Mouse (Mus musculus) lung, embryonic 15.5 days (tissue): ENCODE measurements around the gene Stox2. TPM values are rescaled to one million over a fixed set of nuclear protein-coding genes. Genes with fewer than 3 reads are reported as not detected.
"Not testable (repeated sequence)": the region's sequence is repeated elsewhere in the genome, so short reads cannot be mapped to it uniquely, and the experiment has no call there.

Experiments used
- ATAC-seq: fragments of 200-750 bp; cut with Nextera tagmentation; 2 replicates; pipeline ENCODE4 v1.8.0; 2017; ENCODE audit warnings: moderate number of reproducible peaks, borderline replicate concordance; ENCODE audit not compliant: low FRiP score, low TSS enrichment; ENCODE audit errors: extremely low read depth
- H3K27ac ChIP-seq: fragments of 300-500 bp; sonication (generic); 2 replicates; pipeline ENCODE4 v1.5.1; 2015; ENCODE audit warnings: moderate library complexity, mild to moderate bottlenecking, inconsistent platforms
- H3K27me3 ChIP-seq: fragments of 300-500 bp; sonication (generic); 2 replicates; pipeline ENCODE4 v1.6.1; 2015; ENCODE audit warnings: inconsistent platforms
- H3K36me3 ChIP-seq: fragments of 300-500 bp; sonication (generic); 2 replicates; pipeline ENCODE4 v1.6.1; 2015; ENCODE audit warnings: inconsistent platforms
- H3K4me1 ChIP-seq: fragments of 300-500 bp; sonication (generic); 2 replicates; pipeline ENCODE4 v1.6.1; 2015; ENCODE audit warnings: inconsistent platforms
- H3K4me2 ChIP-seq: fragments of 300-500 bp; sonication (generic); 2 replicates; pipeline ENCODE4 v1.6.1; 2015; ENCODE audit warnings: inconsistent platforms, mild to moderate bottlenecking, moderate library complexity
- H3K4me3 ChIP-seq: fragments of 300-500 bp; sonication (generic); 2 replicates; pipeline ENCODE4 v1.5.1; 2015; ENCODE audit warnings: mild to moderate bottlenecking, inconsistent platforms
- H3K9ac ChIP-seq: fragments of 300-500 bp; sonication (generic); 2 replicates; pipeline ENCODE4 v1.6.1; 2015; ENCODE audit warnings: inconsistent platforms
- H3K9me3 ChIP-seq: fragments of 300-500 bp; sonication (generic); 2 replicates; pipeline ENCODE4 v1.6.1; 2016; ENCODE audit warnings: inconsistent platforms
- WGBS: fragments of 180-500 bp; shearing (Covaris S2); methylation state at CpG from one replicate; pipeline ENCODE4 v1.1.7; 2015; 5-methylcytosine and 5-hydroxymethylcytosine counted together
- polyA plus RNA-seq: library from polyadenylated mRNA; unstranded; fragments of >200 nt; fragmentation: Nextera tagmentation; extraction: Ambion mirVana; gene quantifications from 2 replicates; pipeline ENCODE4 v1.2.1, GENCODE M21; 2015

The Stox2 gene
- polyA plus RNA-seq, 1 experiment from 2014 or later: 12.7 TPM

GRCm38 (mm10) chr8:47439271-47439670 is 6.9 kb downstream of the Stox2 start:
- no peak overlapping the region for H3K9ac ChIP-seq
- no peak overlapping the region for H3K4me3 ChIP-seq
- H3K9me3 ChIP-seq: no peaks in the 10 kb centered on the region
- WGBS: 46% methylated on average over 12 of the region's 12 CpGs
- H3K4me1 ChIP-seq: no peaks in the 10 kb centered on the region; the same call in 1 of the 2 replicates
- H3K27me3 ChIP-seq: no peaks in the 10 kb centered on the region
- no peak for ATAC-seq
- H3K4me2 ChIP-seq: no peak overlapping the region
- H3K27ac ChIP-seq: no peak overlapping the region
- H3K36me3 ChIP-seq: no peaks in the 10 kb centered on the region

DNA sequence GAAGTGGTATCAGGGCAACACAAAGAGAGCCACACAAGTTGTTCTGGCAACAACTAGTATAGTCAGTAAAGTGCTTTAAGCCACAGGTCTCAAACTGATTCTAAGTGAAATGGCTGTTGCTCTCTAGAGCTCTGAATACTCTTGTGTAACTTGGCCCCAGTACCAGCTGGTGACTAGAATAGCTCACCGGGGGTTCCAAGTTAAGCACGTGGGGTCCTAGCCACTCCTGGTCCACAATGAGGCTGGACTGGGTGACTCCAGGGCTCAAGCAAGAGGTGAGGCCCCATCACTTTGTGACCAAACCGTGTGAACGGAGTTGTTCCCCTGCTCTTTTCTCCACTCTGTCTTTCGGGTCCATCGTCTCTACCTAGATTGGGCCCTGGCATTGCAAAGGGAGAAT is 8.2 kb downstream of the Stox2 start:
- no peak for ATAC-seq
- 83% methylated on average over 6 of the region's 6 CpGs for WGBS

GRCm38 (mm10) chr8:47435861-47436260 is 10.3 kb downstream of the Stox2 start:
- H3K4me2 ChIP-seq: no peak overlapping the region
- no peaks in the 10 kb centered on the region for H3K27me3 ChIP-seq
- WGBS: 69% methylated on average over 2 of the region's 2 CpGs
- no peaks in the 10 kb centered on the region for H3K36me3 ChIP-seq
- H3K4me3 ChIP-seq: no peak overlapping the region
- H3K4me1 ChIP-seq: peaks cover 8% of the 10 kb centered on the region
- no peak for ATAC-seq
- no peaks in the 10 kb centered on the region for H3K9me3 ChIP-seq
- H3K27ac ChIP-seq: peak overlapping the region; percentile 73; the same call in 1 of the 2 replicates
- H3K9ac ChIP-seq: no peak overlapping the region

More for the DNA sequence above, 8.2 kb downstream of the Stox2 start:
- H3K4me1 ChIP-seq: no peaks in the 10 kb centered on the region; the same call in 1 of the 2 replicates
- H3K9ac ChIP-seq: no peak overlapping the region
- no peaks in the 10 kb centered on the region for H3K9me3 ChIP-seq
- no peak overlapping the region for H3K4me3 ChIP-seq
- no peak overlapping the region for H3K4me2 ChIP-seq
- no peak overlapping the region for H3K27ac ChIP-seq
- no peaks in the 10 kb centered on the region for H3K27me3 ChIP-seq
- no peaks in the 10 kb centered on the region for H3K36me3 ChIP-seq

GRCm38 (mm10) chr8:47435412-47435811 is 10.8 kb downstream of the Stox2 start:
- peak overlapping the region; percentile 73 for H3K27ac ChIP-seq
- H3K4me2 ChIP-seq: no peak overlapping the region
- peak; percentile 73 for ATAC-seq
- no peak overlapping the region for H3K9ac ChIP-seq
- no peaks in the 10 kb centered on the region for H3K27me3 ChIP-seq
- WGBS: 58% methylated on average over 4 of the region's 4 CpGs
- H3K4me1 ChIP-seq: peaks cover 8% of the 10 kb centered on the region
- H3K9me3 ChIP-seq: no peaks in the 10 kb centered on the region
- H3K4me3 ChIP-seq: no peak overlapping the region
- no peaks in the 10 kb centered on the region for H3K36me3 ChIP-seq

- no peaks in the 10 kb centered on the region for H3K36me3 ChIP-seq
- H3K4me1 ChIP-seq: peaks cover 8% of the 10 kb centered on the region
- H3K27ac ChIP-seq: no peak overlapping the region
- no peak overlapping the region for H3K4me3 ChIP-seq
- peak; percentile 40; the same call in 1 of the 2 replicates for ATAC-seq
- 39% methylated on average over 4 of the region's 4 CpGs for WGBS
- H3K9me3 ChIP-seq: no peaks in the 10 kb centered on the region
- no peaks in the 10 kb centered on the region for H3K27me3 ChIP-seq
- H3K4me2 ChIP-seq: no peak overlapping the region
- no peak overlapping the region for H3K9ac ChIP-seq
These were observed 14.9 kb downstream of the Stox2 start for GRCm38 (mm10) chr8:47431263-47431662.

GRCm38 (mm10) chr8:47414258-47414525 is 32.0 kb downstream of the Stox2 start:
- Histone ChIP-seq H3K4me2 (peak overlapping the region; percentile 95), H3K27ac (peak overlapping the region; percentile 96; the same call in 1 of the 2 replicates), H3K27me3 (peaks cover 51% of the 10 kb centered on the region), H3K4me3 (peak overlapping the region; percentile 81), H3K4me1 (peaks cover 20% of the 10 kb centered on the region)
- ATAC-seq, H3K9ac ChIP-seq, H3K36me3 ChIP-seq, H3K9me3 ChIP-seq: not testable (repeated sequence)
- 2% methylated on average over 8 of the region's 8 CpGs for WGBS

- Histone ChIP-seq H3K9me3 (no peaks in the 10 kb centered on the region), H3K27me3 (peaks cover 56% of the 10 kb centered on the region), H3K4me3 (peak overlapping the region; percentile 81), H3K27ac (peak overlapping the region; percentile 96), H3K9ac (peak overlapping the region; percentile 66), H3K4me2 (peak overlapping the region; percentile 95), H3K36me3 (no peaks in the 10 kb centered on the region), H3K4me1 (peaks cover 22% of the 10 kb centered on the region)
- under 1% methylated on average over 46 of the region's 46 CpGs for WGBS
- ATAC-seq: peak; percentile 58
These were observed 32.5 kb downstream of the Stox2 start for GRCm38 (mm10) chr8:47413524-47414257.

- peaks cover 22% of the 10 kb centered on the region for H3K4me1 ChIP-seq
- ATAC-seq: peak; percentile 66
- peak overlapping the region; percentile 96 for H3K27ac ChIP-seq
- H3K9me3 ChIP-seq: no peaks in the 10 kb centered on the region
- peak overlapping the region; percentile 95 for H3K4me2 ChIP-seq
- under 1% methylated on average over 77 of the region's 81 CpGs for WGBS
- H3K27me3 ChIP-seq: peaks cover 58% of the 10 kb centered on the region
- H3K36me3 ChIP-seq: no peaks in the 10 kb centered on the region
- H3K4me3 ChIP-seq: peak overlapping the region; percentile 81
- H3K9ac ChIP-seq: peak overlapping the region; percentile 66
These were observed 33.3 kb downstream of the Stox2 start for GRCm38 (mm10) chr8:47412696-47413523.

- peak; percentile 58 for ATAC-seq
- Histone ChIP-seq H3K9me3 (no peaks in the 10 kb centered on the region), H3K27ac (peak overlapping the region; percentile 96), H3K4me3 (peak overlapping the region; percentile 81), H3K36me3 (no peaks in the 10 kb centered on the region), H3K4me1 (peaks cover 22% of the 10 kb centered on the region), H3K9ac (peak overlapping the region; percentile 66), H3K4me2 (peak overlapping the region; percentile 95), H3K27me3 (peaks cover 58% of the 10 kb centered on the region)
- 1% methylated on average over 43 of the region's 43 CpGs for WGBS
These were observed 34.0 kb downstream of the Stox2 start for GRCm38 (mm10) chr8:47411994-47412695.

- peak overlapping the region; percentile 81; the same call in 1 of the 2 replicates for H3K4me3 ChIP-seq
- H3K4me2 ChIP-seq: peak overlapping the region; percentile 95
- H3K27me3 ChIP-seq: peaks cover 58% of the 10 kb centered on the region
- no peak overlapping the region for H3K27ac ChIP-seq
- no peaks in the 10 kb centered on the region for H3K36me3 ChIP-seq
- WGBS: 13% methylated on average over 12 of the region's 12 CpGs
- no peak overlapping the region for H3K9ac ChIP-seq
- H3K9me3 ChIP-seq: no peaks in the 10 kb centered on the region
- H3K4me1 ChIP-seq: peaks cover 22% of the 10 kb centered on the region
- ATAC-seq: no peak
These were observed 34.8 kb downstream of the Stox2 start for GRCm38 (mm10) chr8:47411321-47411720.

- Histone ChIP-seq H3K9ac (no peak overlapping the region), H3K27ac (no peak overlapping the region), H3K4me3 (no peak overlapping the region), H3K36me3 (no peaks in the 10 kb centered on the region), H3K4me2 (no peak overlapping the region), H3K9me3 (no peaks in the 10 kb centered on the region), H3K27me3 (peaks cover 49% of the 10 kb centered on the region), H3K4me1 (peaks cover 22% of the 10 kb centered on the region)
- no peak for ATAC-seq
- 15% methylated on average over 8 of the region's 8 CpGs for WGBS
These were observed 37.1 kb downstream of the Stox2 start for GRCm38 (mm10) chr8:47409061-47409460.
